Mouse (Mus musculus): ENCODE measurements around the gene Fyn. TPM values are rescaled to one million over a fixed set of nuclear protein-coding genes. Genes with fewer than 3 reads are reported as not detected.

Fyn gene
- total RNA-seq, 2 experiments from 2014 or later = 53.4 to 54.3 TPM

- DNase-seq (ENCODE audit: low spot score in 2 of 2) = no peak
Observed at GRCm38 (mm10) chr10:39440506-39440905, 71.9 kb downstream of the Fyn start.

DNA sequence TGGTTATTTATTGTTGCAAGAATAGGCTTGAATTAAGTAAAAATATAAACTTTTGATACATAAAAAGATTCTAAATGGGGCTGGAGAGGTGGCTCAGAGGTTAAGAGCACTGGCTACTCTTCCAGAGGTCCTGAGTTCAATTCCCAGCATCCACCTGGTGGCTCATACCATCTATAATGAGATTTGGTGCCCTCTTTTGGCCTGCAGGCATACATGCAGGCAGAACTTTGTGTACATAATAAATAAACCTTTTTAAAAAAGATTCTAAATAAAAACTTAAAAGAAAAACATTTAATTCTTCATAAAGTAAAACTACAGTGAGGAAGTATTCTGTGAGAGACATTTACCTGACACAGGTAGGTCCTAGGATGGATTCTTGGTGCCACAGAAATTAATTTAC, 73.0 kb downstream of the Fyn start:
- no peak for DNase-seq (ENCODE audit: low spot score in 2 of 2)

DNA sequence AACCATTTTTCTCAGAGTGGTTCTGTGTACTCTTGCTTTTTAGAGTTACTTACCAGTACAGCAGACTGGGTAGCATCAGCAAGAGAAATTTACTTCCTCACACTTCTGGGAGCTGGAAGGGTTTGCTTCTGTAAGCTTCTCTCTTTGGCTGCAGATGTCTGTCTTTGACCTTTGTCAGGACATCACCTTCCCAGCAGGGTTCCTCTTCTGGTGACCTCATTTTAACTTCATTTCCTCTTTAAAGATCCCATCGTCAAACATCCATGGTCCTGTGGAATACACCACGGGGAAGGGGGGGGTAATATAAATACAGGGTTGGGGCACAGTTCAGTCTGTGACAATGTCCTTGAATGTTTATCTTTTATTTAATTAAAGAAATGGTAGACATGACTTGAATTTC, 74.5 kb downstream of the Fyn start:
- DNase-seq (ENCODE audit: low spot score in 2 of 2) = no peak

DNA sequence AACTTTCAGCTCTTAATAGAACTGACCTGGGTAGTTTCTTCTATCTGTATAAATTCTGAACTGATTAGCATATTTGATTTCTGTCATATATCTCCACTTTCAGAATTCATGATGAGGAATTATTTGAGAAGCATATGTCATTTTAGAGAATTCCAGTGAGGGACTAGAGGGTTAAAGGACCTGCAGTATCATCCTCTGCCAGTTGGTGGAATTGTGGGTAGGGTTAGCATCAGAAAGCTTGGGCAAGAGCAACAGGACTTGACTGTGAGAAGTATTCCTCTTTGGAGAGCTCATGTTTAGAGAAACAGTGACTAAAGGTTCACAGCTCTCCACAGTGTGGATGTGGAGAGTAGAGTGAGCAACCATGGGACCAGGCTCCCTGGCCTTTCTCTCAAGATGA, 75.3 kb downstream of the Fyn start:
- DNase-seq (ENCODE audit: low spot score in 2 of 2) = no peak

- DNase-seq (ENCODE audit: low spot score in 2 of 2) = no peak
Observed at GRCm38 (mm10) chr10:39445870-39446269, 77.2 kb downstream of the Fyn start.

GRCm38 (mm10) chr10:39446706-39447105, 78.1 kb downstream of the Fyn start:
- no peak for DNase-seq (ENCODE audit: low spot score in 2 of 2)

GRCm38 (mm10) chr10:39449179-39449578, 80.5 kb downstream of the Fyn start:
- no peak for DNase-seq (ENCODE audit: low spot score in 2 of 2)

DNA sequence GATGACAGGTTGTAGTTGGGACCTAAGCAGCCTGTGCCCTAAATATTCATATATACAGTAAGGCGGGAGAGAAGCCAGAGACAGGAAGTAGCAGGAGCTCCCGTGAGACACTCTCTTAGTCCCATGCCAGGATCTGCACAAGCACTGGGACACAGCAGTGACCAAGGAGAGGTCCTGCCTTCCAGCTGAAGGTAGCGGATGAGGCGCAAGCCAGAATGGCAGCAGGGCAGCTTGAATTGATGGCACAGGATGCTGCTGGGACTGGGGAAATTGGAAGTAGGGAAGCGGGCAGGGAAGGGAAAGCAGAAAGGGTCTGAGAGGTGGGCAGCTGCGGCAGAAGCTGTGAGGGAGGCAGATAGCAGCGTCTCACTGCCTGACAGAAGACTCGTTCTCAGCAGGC, 81.7 kb downstream of the Fyn start:
- no peak for DNase-seq (ENCODE audit: low spot score in 2 of 2)

DNA sequence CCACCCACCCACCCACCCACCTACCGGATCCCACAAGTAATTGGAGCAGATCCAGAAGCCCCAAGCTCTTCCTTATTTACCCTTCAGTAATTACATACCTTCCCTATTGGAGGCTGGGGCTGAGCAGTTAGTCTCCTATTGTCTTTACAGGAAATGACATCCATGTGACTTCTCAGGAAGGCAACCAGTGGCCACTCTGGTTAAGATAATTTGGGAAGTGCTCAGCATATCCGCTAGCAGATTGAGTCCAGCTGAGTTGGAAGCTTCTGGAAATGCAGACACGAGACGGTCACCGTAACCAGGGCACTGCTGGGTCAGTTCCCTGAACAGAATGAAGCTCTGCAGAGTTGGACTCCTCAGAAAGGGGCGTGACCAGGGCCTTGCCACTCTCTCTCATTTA, 82.4 kb downstream of the Fyn start:
- no peak for DNase-seq (ENCODE audit: low spot score in 2 of 2)

- DNase-seq (ENCODE audit: low spot score in 2 of 2) = no peak
Observed at GRCm38 (mm10) chr10:39451918-39452624, 83.4 kb downstream of the Fyn start.

DNA sequence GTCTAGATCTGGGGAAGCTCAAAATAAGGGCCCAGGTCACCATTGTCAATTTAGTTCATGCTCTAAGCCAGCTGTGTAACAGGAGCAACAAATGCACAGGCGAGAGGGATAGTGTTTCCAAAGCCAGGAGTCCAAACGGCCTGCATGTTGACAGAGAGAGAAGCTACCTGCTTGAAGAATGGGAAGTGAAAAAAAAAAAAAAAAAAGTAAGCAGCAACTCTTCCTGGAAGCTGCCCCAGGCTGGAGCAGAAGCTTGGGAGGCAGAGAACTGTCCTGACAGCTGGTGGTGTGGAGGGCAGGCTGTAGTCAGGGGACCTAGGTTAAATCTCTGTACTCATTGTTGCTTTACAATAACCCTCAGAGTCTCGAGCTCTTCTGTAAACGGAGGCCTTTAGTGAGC, 86.7 kb downstream of the Fyn start:
- DNase-seq (ENCODE audit: low spot score in 2 of 2) = no peak

GRCm38 (mm10) chr10:39455857-39456620, 87.4 kb downstream of the Fyn start:
- no peak for DNase-seq (ENCODE audit: low spot score in 2 of 2)

GRCm38 (mm10) chr10:39456776-39457175, 88.1 kb downstream of the Fyn start:
- no peak for DNase-seq (ENCODE audit: low spot score in 2 of 2)

DNA sequence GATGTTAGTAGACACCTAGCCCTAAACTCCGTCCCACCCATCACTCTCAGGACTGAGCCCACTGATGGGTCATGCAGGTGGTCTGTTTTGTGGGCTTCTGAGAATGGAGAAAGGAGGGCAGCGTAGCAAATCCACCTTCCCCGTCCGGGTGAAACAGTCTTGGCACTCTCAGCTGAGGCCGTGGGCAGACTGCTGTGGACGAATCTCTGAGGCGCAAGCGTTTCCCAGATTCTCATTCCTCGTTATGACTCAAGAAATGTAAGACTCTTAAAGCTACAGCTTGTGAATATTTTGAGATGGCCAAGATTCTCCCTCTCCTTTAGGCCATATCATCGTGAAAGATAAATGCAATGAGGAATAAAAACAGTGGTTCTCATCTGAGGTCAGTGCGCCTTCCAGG, 88.6 kb downstream of the Fyn start:
- DNase-seq (ENCODE audit: low spot score in 2 of 2) = no peak

DNA sequence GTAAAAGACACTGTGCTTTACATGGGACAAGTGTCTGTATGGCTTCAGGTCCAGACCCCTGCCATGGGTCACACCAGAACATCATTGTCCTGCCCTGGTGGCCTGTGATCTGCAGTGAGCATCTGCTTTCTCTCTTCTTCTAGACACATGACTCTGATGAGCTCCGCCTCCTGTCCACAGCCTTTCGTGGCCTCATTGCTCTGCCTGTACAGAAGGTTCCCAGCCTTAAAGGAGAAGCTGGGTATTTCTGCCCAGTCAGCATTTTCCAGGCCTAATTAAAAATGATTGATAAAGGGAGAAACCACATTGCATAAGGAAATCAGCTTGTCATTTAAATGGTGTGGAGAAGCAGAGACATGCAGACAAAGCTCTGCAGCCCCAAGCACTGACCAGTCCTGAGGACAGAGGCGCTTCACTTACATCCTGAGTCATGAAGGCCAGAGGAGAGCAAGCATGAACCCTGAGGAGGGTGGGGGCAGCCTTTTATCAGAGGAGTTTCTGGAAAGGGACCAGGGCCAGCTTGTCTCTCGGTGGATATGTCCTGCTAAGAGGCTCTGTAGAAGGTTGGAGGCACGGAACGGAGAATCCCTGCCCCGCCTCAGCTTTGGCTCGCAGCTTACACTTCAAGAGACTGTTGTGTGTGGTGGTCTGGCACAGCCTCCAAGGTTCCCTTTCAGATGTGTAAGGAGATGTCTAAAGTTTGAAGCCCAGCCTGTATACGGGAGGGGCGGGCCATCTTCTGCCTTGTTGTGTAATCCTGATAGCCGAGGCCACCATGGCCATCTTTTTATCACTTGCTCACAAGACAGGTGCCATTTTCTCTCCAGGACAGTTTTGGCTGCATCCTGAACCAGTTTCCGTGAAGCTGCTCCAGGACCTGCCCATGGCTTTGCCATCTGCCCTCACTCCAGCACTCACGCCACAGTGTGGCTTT, 90.4 kb downstream of the Fyn start:
- DNase-seq (ENCODE audit: low spot score in 2 of 2) = no peak

DNA sequence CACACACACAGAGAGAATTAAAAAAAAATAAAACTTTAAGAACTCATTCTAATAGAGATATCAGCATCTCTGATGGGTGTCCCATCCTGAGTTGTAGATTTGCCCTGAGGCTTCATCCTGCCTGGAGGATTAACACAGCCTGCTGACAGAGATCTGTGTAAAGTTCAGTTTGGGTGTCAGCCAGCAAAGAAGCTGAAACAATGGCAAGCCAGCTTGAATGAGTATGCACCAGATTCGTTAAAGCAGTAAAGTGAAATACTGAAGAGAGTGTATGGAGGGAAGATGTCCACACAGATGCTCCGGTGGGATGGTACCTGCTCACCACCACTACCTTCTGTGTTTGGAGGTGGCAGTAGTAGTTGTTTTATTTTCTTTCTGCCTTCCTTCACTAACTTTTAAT, 92.0 kb downstream of the Fyn start:
- DNase-seq (ENCODE audit: low spot score in 2 of 2) = no peak

DNA sequence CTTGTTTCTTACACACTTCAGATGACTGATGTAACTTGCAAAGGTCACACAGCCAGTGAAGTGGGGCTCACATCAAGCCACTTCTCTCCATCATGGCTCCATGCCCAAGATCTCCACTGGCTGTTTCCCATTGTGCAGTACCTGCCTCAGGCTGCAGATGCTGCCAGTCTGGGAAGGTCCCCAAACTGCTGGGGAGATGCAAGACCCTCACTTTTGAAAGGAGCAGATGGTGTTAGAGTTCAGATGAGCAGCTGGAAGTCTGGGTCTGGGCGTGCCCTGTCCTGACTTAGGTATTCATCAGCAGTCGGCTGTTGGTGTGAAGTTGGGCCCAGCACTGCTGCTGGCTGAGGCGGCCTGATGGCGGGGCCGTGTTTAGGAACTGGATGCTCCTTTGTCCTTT, 93.3 kb downstream of the Fyn start:
- DNase-seq (ENCODE audit: low spot score in 2 of 2) = no peak

GRCm38 (mm10) chr10:39462711-39463110, 94.1 kb downstream of the Fyn start:
- no peak for DNase-seq (ENCODE audit: low spot score in 2 of 2)

GRCm38 (mm10) chr10:39464383-39464782, 95.7 kb downstream of the Fyn start:
- DNase-seq (ENCODE audit: low spot score in 2 of 2) = no peak

GRCm38 (mm10) chr10:39467317-39467716, 98.7 kb downstream of the Fyn start:
- DNase-seq (ENCODE audit: low spot score in 2 of 2) = peak; percentile 69 to 89

DNA sequence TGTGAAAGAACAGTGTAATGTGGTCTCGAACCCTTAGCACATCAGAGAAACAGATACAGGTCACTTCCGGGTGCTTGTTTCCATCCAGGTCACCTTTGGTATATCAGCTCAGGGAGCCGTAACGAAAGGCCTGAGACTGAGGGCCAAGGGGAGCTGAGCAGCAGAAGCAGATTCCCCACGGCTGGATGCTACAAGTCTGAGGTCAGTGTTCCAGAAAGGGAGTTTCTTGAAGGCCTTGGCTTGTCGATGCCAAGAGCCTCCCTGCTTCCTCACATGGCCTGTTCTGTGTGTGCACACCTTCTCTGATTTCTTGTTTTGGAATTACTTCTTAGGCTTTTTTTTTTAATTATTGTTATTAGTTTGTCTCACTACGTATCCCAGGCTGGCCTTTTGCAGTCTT, 99.2 kb downstream of the Fyn start:
- no peak for DNase-seq (ENCODE audit: low spot score in 2 of 2)

- DNase-seq (ENCODE audit: low spot score in 2 of 2) = no peak
Observed at GRCm38 (mm10) chr10:39468576-39468975, 99.9 kb downstream of the Fyn start.

Data from gastrocnemius, postnatal 4 days (tissue).